In genomic region chr5:67551668-67552390, GRCm38 (mm10) we compare ENCODE assay signal across 28 mouse cellular contexts. TPM values are rescaled to one million over a fixed set of nuclear protein-coding genes. Genes with fewer than 3 reads are reported as not detected.
A peak's percentile ranks its signal among the peaks of the same experiment; 100 is the strongest.
DNase-seq lines count a peak whose midpoint lies in the region; ATAC-seq and TF ChIP-seq lines count a peak whose summit lies in the region.
"Had no signal": no experiment of that assay in that cellular context is flagged by ENCODE, and none has a peak within 500 bp of the region (broad histone marks: within the 10 kb centered on the region; RNA-seq: fewer than 3 reads in every experiment).

No protein-coding gene starts in this region.

- no peaks in the 10 kb centered on the region for H3K36me3 ChIP-seq in heart, embryonic 10.5 days
- no peaks in the 10 kb centered on the region for H3K36me3 ChIP-seq in CH12.LX (replicated peaks in 1 of 2; ENCODE audit: control insufficient read depth in 1 of 2, insufficient read depth in 1 of 2, low read length in 1 of 2)
- H3K36me3 ChIP-seq in limb, embryonic 13.5 days: no peaks in the 10 kb centered on the region
- H3K36me3 ChIP-seq: embryonic facial prominence, embryonic 13.5 days; embryonic facial prominence, embryonic 15.5 days; forebrain, embryonic 10.5 days; forebrain, embryonic 12.5 days; G1E had no signal

- no peak overlapping the region for H3K9ac ChIP-seq in CH12.LX (ENCODE audit: insufficient read depth, low read depth)
- no peak overlapping the region for H3K9ac ChIP-seq in limb, embryonic 13.5 days
- H3K9ac ChIP-seq: embryonic facial prominence, embryonic 13.5 days; embryonic facial prominence, embryonic 15.5 days; forebrain, embryonic 12.5 days had no signal

- dilution Hi-C loops in CH12.LX (cut with MboI; ENCODE audit: extremely low pct_ligation_motif_present, extremely low pct_unique_long_range_greater_than_20kb, low sequenced_read_pairs): no loop called here

- 82% methylated on average over 6 of the region's 6 CpGs for WGBS in heart, embryonic 10.5 days
- WGBS in limb, embryonic 13.5 days: 53% methylated on average over 6 of the region's 6 CpGs

- TF ChIP-seq POLR2A in CH12.LX (IDR thresholded peaks at IDR 0.05; ENCODE audit: low read depth, low read length): no peak

- no peaks in the 10 kb centered on the region for H3K4me1 ChIP-seq in heart, embryonic 10.5 days
- peaks cover 0 to 6% of the 10 kb centered on the region in 2 experiments; a peak in 1 of 4 replicates for H3K4me1 ChIP-seq in CH12.LX (ENCODE audit: control insufficient read depth in 1 of 2, insufficient read depth in 2 of 2)
- H3K4me1 ChIP-seq in limb, embryonic 13.5 days: peaks cover 5% of the 10 kb centered on the region
- H3K4me1 ChIP-seq: embryonic facial prominence, embryonic 13.5 days; embryonic facial prominence, embryonic 15.5 days; forebrain, embryonic 10.5 days; forebrain, embryonic 12.5 days had no signal

- H3K4me2 ChIP-seq in CH12.LX (ENCODE audit: insufficient read depth, low read depth, poor library complexity, severe bottlenecking): 0 out of 2 replicates have a peak overlapping the region, but pooled peaks have one; percentile 25
- H3K4me2 ChIP-seq in limb, embryonic 13.5 days (replicated peaks): no peak overlapping the region
- H3K4me2 ChIP-seq: embryonic facial prominence, embryonic 13.5 days; embryonic facial prominence, embryonic 15.5 days; forebrain, embryonic 12.5 days had no signal

- H3K27me3 ChIP-seq in heart, embryonic 10.5 days (ENCODE audit: insufficient read depth, poor library complexity, severe bottlenecking): no peaks in the 10 kb centered on the region
- no peaks in the 10 kb centered on the region for H3K27me3 ChIP-seq in CH12.LX (replicated peaks)
- peaks cover 14% of the 10 kb centered on the region; the same call in 1 of the 2 replicates for H3K27me3 ChIP-seq in limb, embryonic 13.5 days
- H3K27me3 ChIP-seq: embryonic facial prominence, embryonic 13.5 days; embryonic facial prominence, embryonic 15.5 days; forebrain, embryonic 12.5 days; Patski had no signal

- TF ChIP-seq CTCF in CH12.LX (conservative IDR thresholded peaks at IDR 0.05 in 1 of 2, IDR thresholded peaks at IDR 0.05 in 1 of 2; ENCODE audit: low read depth in 2 of 2, low read length in 2 of 2): no peak
- TF ChIP-seq CTCF in layer of hippocampus, adult 2 months (conservative IDR thresholded peaks at IDR 0.05): no peak

- H3K79me2 ChIP-seq in CH12.LX (replicated peaks; ENCODE audit: control insufficient read depth, extremely low read depth, insufficient read depth, poor library complexity, severe bottlenecking): no peaks in the 10 kb centered on the region

- peak; percentile 82 for ATAC-seq in limb, embryonic 13.5 days (ENCODE audit: low FRiP score, low read depth)
- ATAC-seq: activated CD4-positive, CD25-positive, alpha-beta regulatory T cell, adult 4 months; forebrain, embryonic 14.5 days; forebrain, embryonic 16.5 days; Patski had no signal

- in situ Hi-C loops in CH12.LX (cut with MboI; ENCODE audit: low pct_ligation_motif_present, low pct_unique_long_range_greater_than_20kb, low sequenced_read_pairs): no loop called here

- intact Hi-C loops in heart, postnatal 14 days (cut with DNase I): no loop called here

- H3K4me3 ChIP-seq in heart, embryonic 10.5 days: no peak overlapping the region
- no peak overlapping the region for H3K4me3 ChIP-seq in CH12.LX (replicated peaks in 1 of 3; ENCODE audit: low read depth in 2 of 3, low read length in 2 of 3, poor library complexity in 1 of 3)
- H3K4me3 ChIP-seq in limb, embryonic 13.5 days: no peak overlapping the region
- H3K4me3 ChIP-seq in layer of hippocampus, adult 2 months: no peak overlapping the region
- H3K4me3 ChIP-seq: embryonic facial prominence, embryonic 13.5 days; embryonic facial prominence, embryonic 15.5 days; erythroblast, embryonic 14.5 days; forebrain, embryonic 10.5 days; forebrain, embryonic 12.5 days had no signal

- H3K27ac ChIP-seq in heart, embryonic 10.5 days: no peak overlapping the region
- no peak overlapping the region for H3K27ac ChIP-seq in CH12.LX (ENCODE audit: insufficient read depth, low read depth)
- H3K27ac ChIP-seq in limb, embryonic 13.5 days: no peak overlapping the region
- H3K27ac ChIP-seq in layer of hippocampus, adult 2 months: no peak overlapping the region
- H3K27ac ChIP-seq: embryonic facial prominence, embryonic 13.5 days; embryonic facial prominence, embryonic 15.5 days; forebrain, embryonic 10.5 days; forebrain, embryonic 12.5 days had no signal

- no peak for TF ChIP-seq RAD21 in CH12.LX (IDR thresholded peaks at IDR 0.05; ENCODE audit: low read depth, low read length)

- no peaks in the 10 kb centered on the region for H3K9me3 ChIP-seq in heart, embryonic 10.5 days
- H3K9me3 ChIP-seq in CH12.LX (replicated peaks; ENCODE audit: low read length): no peaks in the 10 kb centered on the region
- peaks cover 4% of the 10 kb centered on the region; the same call in 1 of the 2 replicates for H3K9me3 ChIP-seq in limb, embryonic 13.5 days
- H3K9me3 ChIP-seq: embryonic facial prominence, embryonic 13.5 days; embryonic facial prominence, embryonic 15.5 days; forebrain, embryonic 10.5 days; forebrain, embryonic 12.5 days; G1E had no signal

- TF ChIP-seq EP300 in CH12.LX (IDR thresholded peaks at IDR 0.05; ENCODE audit: low read length): no peak

- peak; percentile 27 for DNase-seq in heart, embryonic 10.5 days (ENCODE audit: low spot score)
- no peak for DNase-seq in heart, postnatal 14 days
- DNase-seq in CH12.LX (ENCODE audit: extremely low read depth): no peak
- DNase-seq in spleen, postnatal 4 days (ENCODE audit: low spot score in 2 of 2): no peak
- no peak for DNase-seq in layer of hippocampus, adult 2 months (ENCODE audit: low spot score in 2 of 2)
- DNase-seq: adrenal gland, adult 2 months; adrenal gland, postnatal 10 days; adrenal gland, postnatal 25 days; cerebellum, adult 11 months; cerebellum, adult 18-20 months; cerebellum, adult 8-10 months; cerebellum, adult 9-11 months; cerebellum, postnatal 14 days; cerebellum, postnatal 36 days; embryo, embryonic 11 days had no signal

TF ChIP-seq in CH12.LX, 34 proteins besides CTCF, POLR2A, EP300 and RAD21:
- TF ChIP-seq ZMIZ1 (IDR thresholded peaks at IDR 0.05; ENCODE audit: low read depth, low read length) (no peak), E2F4 (IDR thresholded peaks at IDR 0.05; ENCODE audit: insufficient replicate concordance, low read depth, low read length) (no peak), TBP (conservative IDR thresholded peaks at IDR 0.05; ENCODE audit: low read depth, low read length) (no peak)

RNA-seq across cellular contexts. Expression of gene Shisa3, which starts 55.9 kb away (rescaled TPM):
- 0.90 and 12.9 TPM in 2 replicates for polyA plus RNA-seq in heart, embryonic 10.5 days (2016; fragmentation: Nextera tagmentation; extraction: Ambion mirVana)
- total RNA-seq in heart, postnatal 14 days (2021): under 1 TPM; 0.83 to 0.86 TPM
- total RNA-seq in CH12.LX (2012; rRNA removed) (not detected in 2 replicates), CH12.LX (2014; rRNA removed) (not detected in 2 replicates)
- polyA plus RNA-seq in CH12.LX (2012; ENCODE audit: insufficient read length, low read depth): not detected in 2 replicates
- 8.0 and 12.8 TPM in 2 replicates for polyA plus RNA-seq in limb, embryonic 13.5 days (2015; fragmentation: Nextera tagmentation; extraction: Ambion mirVana)
- total RNA-seq in layer of hippocampus, adult 2 months (2021): 1 to 10 TPM in 1 of 2 experiments, under 1 TPM in 1; 0.52 to 1.2 TPM
- total RNA-seq: common myeloid progenitor, adult 5-6 weeks had no signal
- polyA plus RNA-seq: C2C12; erythroblast, embryonic 14.5 days; G1E; Patski had no signal
